Mouse (Mus musculus): ENCODE data around the gene Ttll10. TPM values are rescaled to one million over a fixed set of nuclear protein-coding genes. Genes with fewer than 3 reads are reported as not detected.

Gene Ttll10
- total and polyA plus RNA-seq, 2 experiments from 2014 or later, result 0.06 TPM; not detected in 1

DNA sequence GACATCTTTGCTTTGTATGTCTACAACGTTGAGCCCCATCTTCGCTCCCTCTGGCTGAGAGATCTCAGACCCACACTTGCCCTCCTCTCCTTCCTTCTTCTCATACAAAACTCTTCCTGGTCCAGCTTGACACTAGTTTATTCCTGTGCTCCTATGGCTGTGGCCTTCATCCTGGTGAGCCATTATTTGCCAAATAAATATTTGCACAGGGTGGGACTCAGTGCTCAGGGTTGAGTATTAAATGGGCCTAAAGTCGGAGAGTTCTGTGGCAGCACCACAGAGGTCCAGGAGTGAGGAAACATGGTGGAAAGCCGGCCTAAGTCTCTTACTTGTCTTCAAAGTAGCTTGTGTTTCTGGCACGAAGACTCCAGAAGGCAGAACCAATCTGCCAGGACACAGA, 34.5 kb upstream of the Ttll10 start:
- Histone ChIP-seq H3K27me3 (ENCODE audit: insufficient read depth, low read length) (no peaks in the 10 kb centered on the region), H3K9ac (no peak overlapping the region), H3K36me3 (ENCODE audit: insufficient read depth) (no peaks in the 10 kb centered on the region), H3K4me1 (ENCODE audit: insufficient read depth) (no peaks in the 10 kb centered on the region), H3K4me3 (ENCODE audit: low read depth, low read length) (no peak overlapping the region), H3K4me2 (ENCODE audit: low read depth) (no peak overlapping the region), H3K9me3 (ENCODE audit: low read length) (no peaks in the 10 kb centered on the region), H3K27ac (ENCODE audit: low read depth, low read length) (no peak overlapping the region)
- WGBS, result 88% methylated on average over 5 of the region's 5 CpGs
- no peak for TF ChIP-seq CTCF (IDR thresholded peaks at IDR 0.05; ENCODE audit: low read depth)
- ATAC-seq, result no peak
- no peak for DNase-seq

DNA sequence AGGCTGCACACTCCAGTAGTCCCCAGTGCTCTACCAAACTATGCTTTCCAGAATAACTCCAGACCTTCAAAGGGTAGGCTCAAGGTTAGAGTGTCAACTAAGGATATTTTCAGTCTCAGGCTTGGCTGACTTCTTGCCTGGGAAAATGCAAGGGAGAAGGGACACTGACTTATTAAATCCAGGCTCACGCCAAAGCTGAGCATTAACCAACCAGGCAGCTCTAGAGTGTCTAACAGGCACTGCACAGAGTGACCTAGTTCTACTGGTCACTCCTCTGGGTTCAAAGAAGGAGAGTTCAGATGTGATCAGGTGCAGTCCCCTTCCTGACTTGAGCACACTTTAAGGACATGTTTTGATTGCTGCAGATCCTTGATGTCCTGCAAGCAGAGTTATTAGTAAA, 33.6 kb upstream of the Ttll10 start:
- H3K9ac ChIP-seq, result no peak overlapping the region
- ATAC-seq, result no peak
- H3K36me3 ChIP-seq (ENCODE audit: insufficient read depth), result no peaks in the 10 kb centered on the region
- no peaks in the 10 kb centered on the region for H3K27me3 ChIP-seq (ENCODE audit: insufficient read depth, low read length)
- H3K9me3 ChIP-seq (ENCODE audit: low read length), result no peaks in the 10 kb centered on the region
- H3K27ac ChIP-seq (ENCODE audit: low read depth, low read length), result no peak overlapping the region
- H3K4me2 ChIP-seq (ENCODE audit: low read depth), result no peak overlapping the region
- no peaks in the 10 kb centered on the region for H3K4me1 ChIP-seq (ENCODE audit: insufficient read depth)
- 83% methylated on average over 1 of the region's 1 CpGs for WGBS
- DNase-seq, result no peak
- H3K4me3 ChIP-seq (ENCODE audit: low read depth, low read length), result no peak overlapping the region
- TF ChIP-seq CTCF (IDR thresholded peaks at IDR 0.05; ENCODE audit: low read depth), result no peak

DNA sequence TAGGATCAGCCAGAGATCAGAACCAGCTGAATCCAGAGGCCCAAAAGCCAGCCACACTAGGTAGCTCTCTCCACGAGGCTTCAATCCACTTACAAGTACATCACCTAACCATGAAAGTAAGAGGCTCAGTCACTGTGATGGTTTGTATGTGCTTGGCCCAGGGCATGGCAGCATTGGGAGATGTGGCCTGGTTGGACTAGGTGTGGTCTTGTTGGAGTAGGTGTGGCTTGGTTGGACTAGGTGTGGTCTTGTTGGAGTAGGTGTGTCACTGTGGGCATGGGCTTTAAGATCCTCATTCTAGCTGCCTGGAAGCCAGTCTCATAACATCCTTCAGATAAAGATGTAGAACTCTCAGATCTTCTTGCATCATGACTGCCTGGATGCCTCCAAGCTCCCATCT, 32.0 kb upstream of the Ttll10 start:
- Histone ChIP-seq H3K4me2 (ENCODE audit: low read depth) (no peak overlapping the region), H3K9ac (no peak overlapping the region), H3K27ac (ENCODE audit: low read depth, low read length) (no peak overlapping the region), H3K4me3 (ENCODE audit: low read depth, low read length) (no peak overlapping the region), H3K27me3 (ENCODE audit: insufficient read depth, low read length) (no peaks in the 10 kb centered on the region), H3K36me3 (ENCODE audit: insufficient read depth) (no peaks in the 10 kb centered on the region), H3K9me3 (ENCODE audit: low read length) (no peaks in the 10 kb centered on the region), H3K4me1 (ENCODE audit: insufficient read depth) (no peaks in the 10 kb centered on the region)
- ATAC-seq (no peak), DNase-seq (no peak)
- 67% methylated on average over 1 of the region's 1 CpGs for WGBS
- no peak for TF ChIP-seq CTCF (IDR thresholded peaks at IDR 0.05; ENCODE audit: low read depth)

DNA sequence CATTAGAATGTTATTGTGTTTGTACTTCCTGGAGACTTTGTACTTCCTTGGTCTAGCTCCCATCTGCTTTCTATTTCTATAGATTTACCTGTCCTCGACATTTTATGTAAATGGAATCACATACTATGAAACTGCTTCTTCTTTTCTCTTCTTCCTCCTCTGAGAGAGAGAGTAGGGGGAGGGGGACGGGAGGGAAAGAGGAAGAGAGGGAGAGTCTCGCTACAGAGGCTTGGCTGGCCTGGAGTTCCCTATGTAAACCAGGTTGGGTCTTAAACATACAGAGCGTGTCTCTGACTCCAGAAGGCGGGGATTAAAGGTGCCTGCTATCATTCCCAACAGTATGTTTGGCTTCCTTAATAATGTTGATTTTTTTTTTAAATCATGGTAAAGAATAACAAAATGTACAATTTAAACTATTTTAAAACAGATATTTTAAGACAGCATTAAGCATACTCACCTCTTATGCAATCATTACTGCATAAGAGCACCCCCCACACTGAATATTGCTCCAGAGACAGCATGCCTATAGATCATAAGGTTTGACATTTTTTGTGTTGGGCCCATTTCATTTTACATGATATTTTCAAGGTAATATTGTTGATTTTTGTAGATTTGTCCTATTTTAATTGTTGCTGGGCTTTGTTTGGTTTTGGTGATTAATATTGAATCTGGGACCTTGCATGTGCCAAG, 28.3 kb upstream of the Ttll10 start:
- no peak for ATAC-seq
- no peak for DNase-seq
- H3K27me3 ChIP-seq (ENCODE audit: insufficient read depth, low read length), result no peaks in the 10 kb centered on the region
- 35% methylated on average over 5 of the region's 5 CpGs for WGBS
- TF ChIP-seq CTCF (IDR thresholded peaks at IDR 0.05; ENCODE audit: low read depth), result no peak
- no peak overlapping the region for H3K4me3 ChIP-seq (ENCODE audit: low read depth, low read length)
- no peak overlapping the region for H3K27ac ChIP-seq (ENCODE audit: low read depth, low read length)
- no peaks in the 10 kb centered on the region for H3K9me3 ChIP-seq (ENCODE audit: low read length)
- no peak overlapping the region for H3K4me2 ChIP-seq (ENCODE audit: low read depth)
- no peaks in the 10 kb centered on the region for H3K36me3 ChIP-seq (ENCODE audit: insufficient read depth)
- H3K4me1 ChIP-seq (ENCODE audit: insufficient read depth), result no peaks in the 10 kb centered on the region
- no peak overlapping the region for H3K9ac ChIP-seq

DNA sequence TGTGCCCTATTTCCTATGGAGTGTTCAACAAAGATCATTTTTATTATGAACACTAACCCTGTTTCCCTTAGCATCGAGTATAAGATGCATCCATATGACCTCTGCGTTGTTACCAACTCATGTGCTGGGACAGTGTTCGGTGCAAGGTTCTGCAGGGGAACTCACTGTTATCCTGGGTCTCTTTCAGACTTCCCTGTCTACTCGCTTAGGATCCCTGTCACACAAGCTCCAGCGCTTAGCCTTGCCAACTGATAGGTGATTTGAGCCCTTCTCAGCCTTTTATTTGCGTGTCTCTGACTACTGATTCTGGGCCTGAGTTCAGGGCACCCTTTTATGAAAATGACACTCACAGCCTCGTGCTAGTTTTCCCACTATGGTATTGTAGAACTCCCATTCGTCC, 26.0 kb upstream of the Ttll10 start:
- no peak for ATAC-seq
- H3K4me3 ChIP-seq (ENCODE audit: low read depth, low read length), result no peak overlapping the region
- TF ChIP-seq CTCF (IDR thresholded peaks at IDR 0.05; ENCODE audit: low read depth), result no peak
- H3K27me3 ChIP-seq (ENCODE audit: insufficient read depth, low read length), result no peaks in the 10 kb centered on the region
- no peak overlapping the region for H3K27ac ChIP-seq (ENCODE audit: low read depth, low read length)
- no peak overlapping the region for H3K9ac ChIP-seq
- no peaks in the 10 kb centered on the region for H3K9me3 ChIP-seq (ENCODE audit: low read length)
- DNase-seq, result no peak
- no peaks in the 10 kb centered on the region for H3K36me3 ChIP-seq (ENCODE audit: insufficient read depth)
- 81% methylated on average over 8 of the region's 8 CpGs for WGBS
- H3K4me1 ChIP-seq (ENCODE audit: insufficient read depth), result no peaks in the 10 kb centered on the region
- H3K4me2 ChIP-seq (ENCODE audit: low read depth), result no peak overlapping the region

DNA sequence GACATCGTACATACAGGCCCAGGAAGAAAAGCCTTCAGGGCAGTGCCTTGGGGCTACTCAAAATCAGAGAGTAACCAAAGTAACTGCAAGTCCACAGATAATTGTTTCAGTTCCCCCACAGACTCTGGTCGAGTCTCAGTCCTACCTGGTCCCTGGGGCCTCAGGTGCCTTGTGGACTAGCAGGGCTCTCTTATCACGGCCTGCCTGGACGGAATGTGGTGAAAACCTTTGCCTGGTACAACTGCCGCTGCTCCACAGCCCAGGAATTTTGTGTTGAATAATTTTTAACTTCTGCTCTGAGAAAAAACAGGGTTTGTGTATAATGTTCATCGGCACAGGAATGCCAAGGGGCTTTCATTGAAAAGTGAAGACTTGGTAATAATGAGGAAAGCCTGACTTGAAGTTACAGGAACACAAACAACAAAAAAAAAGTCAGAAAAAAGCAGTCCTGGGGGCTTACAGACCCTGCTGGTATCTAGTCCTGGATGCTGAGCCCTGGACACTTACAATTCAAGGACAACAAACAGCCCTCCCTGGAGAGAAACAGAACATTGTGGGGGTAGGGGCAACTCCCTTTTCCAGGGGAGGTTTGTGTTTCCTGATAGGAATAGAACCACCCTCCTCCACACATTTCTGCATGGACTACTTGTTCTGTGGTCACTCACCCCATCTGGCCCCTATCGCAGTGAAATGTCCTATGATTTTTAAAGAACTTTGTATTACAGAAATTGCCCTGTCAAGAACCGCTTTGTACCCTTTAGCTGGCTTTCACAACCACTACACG, 25.1 kb upstream of the Ttll10 start:
- no peak overlapping the region for H3K9ac ChIP-seq
- 84% methylated on average over 9 of the region's 9 CpGs for WGBS
- H3K4me1 ChIP-seq (ENCODE audit: insufficient read depth), result no peaks in the 10 kb centered on the region
- H3K27me3 ChIP-seq (ENCODE audit: insufficient read depth, low read length), result no peaks in the 10 kb centered on the region
- ATAC-seq (no peak), DNase-seq (no peak)
- no peak overlapping the region for H3K4me3 ChIP-seq (ENCODE audit: low read depth, low read length)
- H3K27ac ChIP-seq (ENCODE audit: low read depth, low read length), result no peak overlapping the region
- no peak overlapping the region for H3K4me2 ChIP-seq (ENCODE audit: low read depth)
- TF ChIP-seq CTCF (IDR thresholded peaks at IDR 0.05; ENCODE audit: low read depth), result no peak
- no peaks in the 10 kb centered on the region for H3K36me3 ChIP-seq (ENCODE audit: insufficient read depth)
- H3K9me3 ChIP-seq (ENCODE audit: low read length), result no peaks in the 10 kb centered on the region

DNA sequence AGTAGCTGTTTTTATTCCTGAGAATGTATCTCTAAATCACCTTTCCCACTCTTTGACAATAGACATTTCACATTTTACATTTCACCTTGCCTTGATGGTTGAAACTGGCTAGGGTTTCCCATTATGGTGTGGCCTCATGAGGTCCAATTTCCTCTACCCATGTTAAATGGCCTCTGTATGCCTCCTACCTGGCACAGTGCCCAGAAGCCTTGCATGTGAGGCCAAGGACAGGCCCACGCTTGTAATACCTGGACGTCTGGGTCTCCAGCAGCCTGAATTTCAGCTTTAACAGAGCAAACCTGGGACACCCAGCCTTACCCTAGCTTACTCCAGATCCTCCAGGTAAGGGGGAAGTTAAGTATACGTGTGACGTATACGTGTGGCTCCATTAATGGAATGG, 24.1 kb upstream of the Ttll10 start:
- ATAC-seq (no peak), DNase-seq (no peak)
- Histone ChIP-seq H3K4me1 (ENCODE audit: insufficient read depth) (no peaks in the 10 kb centered on the region), H3K27me3 (ENCODE audit: insufficient read depth, low read length) (no peaks in the 10 kb centered on the region), H3K4me2 (ENCODE audit: low read depth) (no peak overlapping the region), H3K36me3 (ENCODE audit: insufficient read depth) (no peaks in the 10 kb centered on the region), H3K4me3 (ENCODE audit: low read depth, low read length) (no peak overlapping the region), H3K27ac (ENCODE audit: low read depth, low read length) (no peak overlapping the region), H3K9ac (no peak overlapping the region), H3K9me3 (ENCODE audit: low read length) (no peaks in the 10 kb centered on the region)
- 70% methylated on average over 5 of the region's 5 CpGs for WGBS
- no peak for TF ChIP-seq CTCF (IDR thresholded peaks at IDR 0.05; ENCODE audit: low read depth)

Data from forebrain, postnatal 0 days (tissue).